Mouse (Mus musculus) thymus, adult 2 months (tissue): ENCODE data around the gene Cobll1.

Experiments
- CTCF ChIP-seq: fragments of 200-500 bp; IDR thresholded peaks from 2 replicates; pipeline ENCODE4 v1.5.1; 2012; ENCODE audit warnings: mild to moderate bottlenecking, control low read depth, low read length, moderate library complexity, borderline replicate concordance; ENCODE audit not compliant: control insufficient read depth, poor library complexity, insufficient read depth; ENCODE audit errors: extremely low read depth
- POLR2A ChIP-seq: fragments of 200-500 bp; IDR thresholded peaks from 2 replicates; pipeline ENCODE4 v1.6.1; 2012; ENCODE audit warnings: mild to moderate bottlenecking, low read length, control low read depth, moderate library complexity; ENCODE audit not compliant: control insufficient read depth, poor library complexity, insufficient read depth; ENCODE audit errors: extremely low read depth

DNA sequence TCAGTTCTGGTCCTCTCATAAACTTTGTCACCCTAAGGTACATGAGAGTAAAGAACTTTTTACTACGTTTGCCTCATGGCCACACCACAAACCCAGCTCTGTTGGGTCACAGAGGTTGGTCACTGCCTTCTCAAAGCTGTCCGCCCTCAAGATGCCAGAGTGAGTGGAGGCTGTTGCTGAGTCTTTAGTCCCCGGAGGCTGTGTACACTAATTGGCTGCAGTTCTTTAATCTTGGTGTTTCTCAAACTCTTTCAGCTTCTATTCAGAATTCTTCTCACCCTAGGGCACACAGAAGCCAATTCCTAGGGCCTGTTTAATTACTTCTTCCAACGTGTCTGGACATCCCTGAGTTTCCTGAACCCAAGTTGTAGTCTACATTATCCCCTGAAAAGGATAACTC is 28.6 kb upstream of the Cobll1 start:
- no peak for TF ChIP-seq CTCF
- TF ChIP-seq POLR2A: no peak
